Mouse (Mus musculus): ENCODE data around the gene Gm20219. TPM values are rescaled to one million over a fixed set of nuclear protein-coding genes. Genes with fewer than 3 reads are reported as not detected.

Gene Gm20219
- polyA plus RNA-seq, 1 experiment: 7.2 TPM

DNA sequence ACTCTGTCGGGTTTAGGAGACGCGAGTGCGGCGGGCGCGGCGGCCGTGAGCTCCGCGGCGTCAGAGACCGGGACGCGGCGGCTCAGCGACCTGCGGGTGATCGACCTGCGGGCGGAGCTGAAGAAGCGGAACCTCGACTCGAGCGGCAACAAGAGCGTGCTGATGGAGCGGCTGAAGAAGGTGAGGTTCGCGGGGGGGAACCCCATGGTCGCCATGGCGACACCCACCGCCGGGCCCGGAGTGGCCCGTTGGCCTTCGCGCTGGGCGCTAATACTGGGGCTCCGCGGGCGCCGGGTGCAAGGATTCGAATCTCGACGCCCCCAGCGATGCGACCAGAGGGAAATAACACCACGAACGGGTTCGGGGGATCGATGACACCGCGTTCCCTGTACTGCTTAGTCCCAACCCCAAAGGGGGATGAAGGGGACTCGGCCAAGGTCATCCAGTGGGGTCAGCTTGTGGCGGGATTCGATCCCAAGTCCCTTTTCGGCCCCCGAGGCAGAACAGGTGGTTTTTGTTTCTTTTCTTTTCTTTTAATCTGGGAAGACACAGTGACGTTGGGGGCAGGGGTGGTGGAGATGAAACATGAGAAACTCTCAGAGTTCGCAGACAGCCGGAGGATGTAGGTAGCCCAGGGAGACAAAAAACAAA is 31.1 kb upstream of the Gm20219 start:
- H3K27me3 ChIP-seq (ENCODE audit: control insufficient read depth, insufficient read depth, low read length): no peaks in the 10 kb centered on the region
- H3K27ac ChIP-seq (ENCODE audit: insufficient read depth, low read length): peak overlapping the region; percentile 27
- DNase-seq: no peak
- peaks cover 47% of the 10 kb centered on the region for H3K4me1 ChIP-seq (ENCODE audit: control insufficient read depth, insufficient read depth, low read length)
- H3K4me3 ChIP-seq (replicated peaks; ENCODE audit: insufficient read depth, low read depth, low read length): peak overlapping the region; percentile 82
- TF ChIP-seq CTCF (IDR thresholded peaks at IDR 0.05; ENCODE audit: borderline replicate concordance, insufficient read depth, low read depth, low read length) (no peak), POLR2A (IDR thresholded peaks at IDR 0.05; ENCODE audit: borderline replicate concordance, insufficient read depth, low read length) (no peak)
- WGBS: under 1% methylated on average over 61 of the region's 61 CpGs

DNA sequence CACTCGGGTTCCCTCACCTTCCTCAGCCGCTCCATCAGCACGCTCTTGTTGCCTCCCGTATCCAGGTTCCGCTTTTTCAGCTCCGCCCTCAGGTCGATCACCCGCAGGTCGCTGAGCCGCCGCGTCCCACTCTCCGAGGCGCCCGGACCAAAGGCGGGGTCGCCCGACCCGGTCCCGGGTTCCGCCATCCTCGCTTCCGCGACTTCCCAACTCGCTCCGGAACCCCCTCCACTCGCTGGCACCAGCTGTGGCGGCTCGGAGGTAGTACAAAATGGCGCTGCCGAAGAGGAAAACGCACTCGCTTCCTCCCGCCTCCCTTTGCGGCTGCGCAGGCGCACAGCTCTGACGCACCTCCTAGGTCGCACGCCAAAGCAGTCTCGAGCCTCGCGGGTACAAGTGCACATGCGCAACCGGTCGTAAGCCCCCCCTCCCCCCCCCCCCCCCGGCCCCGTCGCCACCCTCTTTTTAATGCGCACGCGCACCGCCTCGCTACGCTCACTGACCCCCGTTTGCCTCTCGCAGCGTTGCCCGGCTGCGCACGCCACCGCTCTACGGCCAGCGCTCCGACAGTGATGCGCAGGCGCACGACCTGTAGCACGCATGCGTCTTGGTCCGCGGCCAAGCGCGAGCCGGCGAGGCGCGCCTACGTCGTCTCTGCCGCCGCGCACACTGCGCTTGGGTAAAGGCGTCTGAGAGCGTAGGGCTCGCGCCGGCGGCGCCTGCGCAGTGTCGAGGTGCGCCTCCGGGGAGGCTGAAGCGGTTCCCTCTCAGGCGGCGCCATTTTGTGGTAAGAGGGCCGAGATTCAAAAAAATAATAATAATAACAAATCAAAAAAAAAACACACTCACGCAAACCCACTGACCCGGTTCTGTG is 30.3 kb upstream of the Gm20219 start, which contains the start of the genes Safb2 and Safb:
TSS of gene Safb2 (minus strand) at position 329 of the 874 bp plus-strand sequence.
TSS of gene Safb (plus strand) at position 569 of the 874 bp plus-strand sequence.
- Histone ChIP-seq H3K4me3 (replicated peaks; ENCODE audit: insufficient read depth, low read depth, low read length) (peak within 1 kb of the TSS; percentile 82), H3K4me1 (ENCODE audit: control insufficient read depth, insufficient read depth, low read length) (peaks cover 40% of the 10 kb centered on the region), H3K27me3 (ENCODE audit: control insufficient read depth, insufficient read depth, low read length) (no peaks in the 10 kb centered on the region), H3K27ac (ENCODE audit: insufficient read depth, low read length) (peak within 1 kb of the TSS; percentile 68)
- WGBS: under 1% methylated on average over 101 of the region's 101 CpGs
- DNase-seq: peak; percentile 99 to 100
- TF ChIP-seq CTCF (IDR thresholded peaks at IDR 0.05; ENCODE audit: borderline replicate concordance, insufficient read depth, low read depth, low read length) (no peak), POLR2A (IDR thresholded peaks at IDR 0.05; ENCODE audit: borderline replicate concordance, insufficient read depth, low read length) (peak; percentile 82; the same call in 1 of the 2 replicates)

DNA sequence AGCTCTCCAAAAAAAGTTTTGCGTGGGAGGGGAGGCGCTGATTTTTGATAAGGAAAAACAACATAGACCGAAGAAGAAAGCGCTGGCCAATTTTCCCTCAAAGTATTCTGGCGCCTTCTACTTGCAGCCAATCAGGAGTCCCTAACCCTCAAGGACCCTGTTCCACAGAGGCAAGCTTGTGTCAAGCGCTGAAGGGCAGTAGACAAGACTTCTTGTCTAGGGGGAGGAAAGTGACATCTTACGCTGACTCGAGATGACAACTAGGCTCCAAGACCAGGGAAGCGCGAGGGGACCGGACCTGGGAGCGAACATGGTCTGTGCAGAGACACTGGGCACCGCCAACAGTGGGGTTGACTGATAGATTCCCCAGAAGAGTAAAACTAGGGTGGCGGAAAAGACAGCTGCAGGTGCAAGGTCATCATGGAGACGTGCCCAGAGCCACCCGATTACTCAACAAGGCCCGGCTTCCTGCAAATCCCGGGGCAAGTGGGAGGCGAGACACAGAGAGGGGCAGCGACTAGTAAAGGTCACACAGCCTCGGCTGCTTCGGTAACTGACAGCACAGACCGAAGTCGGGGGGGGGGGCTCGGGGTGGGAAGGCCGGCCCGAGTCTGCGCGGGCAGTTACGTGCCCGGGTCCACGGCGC is 29.5 kb upstream of the Gm20219 start:
- peak in 1 of 2 experiments; percentile 66 for DNase-seq
- H3K4me1 ChIP-seq (ENCODE audit: control insufficient read depth, insufficient read depth, low read length): peaks cover 34% of the 10 kb centered on the region
- peak overlapping the region; percentile 68 for H3K27ac ChIP-seq (ENCODE audit: insufficient read depth, low read length)
- H3K27me3 ChIP-seq (ENCODE audit: control insufficient read depth, insufficient read depth, low read length): no peaks in the 10 kb centered on the region
- H3K4me3 ChIP-seq (replicated peaks; ENCODE audit: insufficient read depth, low read depth, low read length): peak overlapping the region; percentile 76
- WGBS: 2% methylated on average over 33 of the region's 33 CpGs
- no peak for TF ChIP-seq POLR2A (IDR thresholded peaks at IDR 0.05; ENCODE audit: borderline replicate concordance, insufficient read depth, low read length)
- no peak for TF ChIP-seq CTCF (IDR thresholded peaks at IDR 0.05; ENCODE audit: borderline replicate concordance, insufficient read depth, low read depth, low read length)

DNA sequence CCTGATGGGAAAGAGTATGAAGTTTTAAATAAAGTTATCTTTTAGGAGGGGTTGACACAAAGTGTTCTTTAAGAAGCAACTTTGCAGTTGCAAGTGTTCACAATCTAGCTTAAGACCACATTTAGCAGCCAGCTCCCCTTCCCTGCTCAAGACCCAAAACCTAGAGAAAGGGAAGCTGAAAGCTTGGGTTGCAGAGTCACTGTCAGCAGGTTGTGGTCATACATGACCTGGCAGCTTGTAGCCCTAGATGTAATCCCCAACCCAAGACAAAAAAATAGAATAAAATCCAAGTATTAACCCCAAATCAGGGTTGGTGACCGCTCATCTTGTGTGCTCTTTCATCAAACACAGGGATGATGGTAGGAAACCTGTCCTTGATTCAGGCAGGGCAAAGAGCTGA is 28.9 kb upstream of the Gm20219 start:
- no peaks in the 10 kb centered on the region for H3K27me3 ChIP-seq (ENCODE audit: control insufficient read depth, insufficient read depth, low read length)
- peak overlapping the region; percentile 76 for H3K4me3 ChIP-seq (replicated peaks; ENCODE audit: insufficient read depth, low read depth, low read length)
- H3K4me1 ChIP-seq (ENCODE audit: control insufficient read depth, insufficient read depth, low read length): peaks cover 31% of the 10 kb centered on the region
- no peak for DNase-seq
- 71% methylated on average over 1 of the region's 1 CpGs for WGBS
- TF ChIP-seq POLR2A (IDR thresholded peaks at IDR 0.05; ENCODE audit: borderline replicate concordance, insufficient read depth, low read length) (no peak), CTCF (IDR thresholded peaks at IDR 0.05; ENCODE audit: borderline replicate concordance, insufficient read depth, low read depth, low read length) (no peak)
- H3K27ac ChIP-seq (ENCODE audit: insufficient read depth, low read length): no peak overlapping the region

DNA sequence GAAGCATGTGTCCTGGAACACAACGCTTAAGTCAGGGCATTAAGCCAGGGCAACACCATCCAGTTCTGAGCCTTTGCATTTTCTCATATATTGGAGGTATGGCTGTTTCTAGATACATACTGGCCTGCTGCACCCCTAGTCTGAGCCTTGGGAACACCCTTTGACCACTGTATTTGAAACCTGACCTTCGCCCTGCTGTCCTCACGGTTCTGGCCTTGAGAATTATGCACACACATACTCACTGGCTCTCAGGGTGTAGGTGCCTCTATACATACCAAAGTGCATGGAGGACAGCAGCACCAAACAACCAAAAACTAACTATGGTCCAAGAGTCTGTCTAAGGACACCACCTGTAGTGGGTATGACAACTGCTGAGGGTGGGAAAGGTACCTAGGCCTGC is 18.8 kb upstream of the Gm20219 start:
- no peaks in the 10 kb centered on the region for H3K27me3 ChIP-seq (ENCODE audit: control insufficient read depth, insufficient read depth, low read length)
- WGBS: 71% methylated on average over 3 of the region's 3 CpGs
- no peak overlapping the region for H3K4me3 ChIP-seq (replicated peaks; ENCODE audit: insufficient read depth, low read depth, low read length)
- H3K27ac ChIP-seq (ENCODE audit: insufficient read depth, low read length): no peak overlapping the region
- peaks cover 14% of the 10 kb centered on the region for H3K4me1 ChIP-seq (ENCODE audit: control insufficient read depth, insufficient read depth, low read length)
- TF ChIP-seq POLR2A (IDR thresholded peaks at IDR 0.05; ENCODE audit: borderline replicate concordance, insufficient read depth, low read length): no peak
- no peak for TF ChIP-seq CTCF (IDR thresholded peaks at IDR 0.05; ENCODE audit: borderline replicate concordance, insufficient read depth, low read depth, low read length)
- DNase-seq: no peak

DNA sequence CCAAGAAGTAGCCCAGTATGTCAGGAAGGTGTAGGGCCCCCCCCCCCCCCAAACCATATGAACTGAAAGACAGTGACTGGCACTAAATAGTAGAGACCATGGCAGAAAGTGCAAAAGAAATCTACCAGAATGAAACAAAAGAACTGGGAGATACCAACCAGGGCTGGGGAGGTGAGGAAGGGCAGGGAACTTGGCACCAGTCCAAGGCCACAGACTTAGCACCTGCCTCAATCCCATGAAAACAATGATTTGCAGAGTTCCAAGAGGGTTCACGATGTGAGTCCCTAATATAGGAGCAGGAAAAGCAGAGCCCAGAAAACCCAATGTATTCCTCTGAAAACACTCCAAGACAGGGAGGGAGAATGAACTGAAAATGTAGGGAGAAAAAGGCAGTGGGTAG is 18.0 kb upstream of the Gm20219 start:
- DNase-seq: no peak
- TF ChIP-seq CTCF (IDR thresholded peaks at IDR 0.05; ENCODE audit: borderline replicate concordance, insufficient read depth, low read depth, low read length) (no peak), POLR2A (IDR thresholded peaks at IDR 0.05; ENCODE audit: borderline replicate concordance, insufficient read depth, low read length) (no peak)
- Histone ChIP-seq H3K27ac (ENCODE audit: insufficient read depth, low read length) (no peak overlapping the region), H3K4me3 (replicated peaks; ENCODE audit: insufficient read depth, low read depth, low read length) (no peak overlapping the region), H3K27me3 (ENCODE audit: control insufficient read depth, insufficient read depth, low read length) (no peaks in the 10 kb centered on the region), H3K4me1 (ENCODE audit: control insufficient read depth, insufficient read depth, low read length) (peaks cover 14% of the 10 kb centered on the region)
- 6% methylated on average over 1 of the region's 1 CpGs for WGBS

DNA sequence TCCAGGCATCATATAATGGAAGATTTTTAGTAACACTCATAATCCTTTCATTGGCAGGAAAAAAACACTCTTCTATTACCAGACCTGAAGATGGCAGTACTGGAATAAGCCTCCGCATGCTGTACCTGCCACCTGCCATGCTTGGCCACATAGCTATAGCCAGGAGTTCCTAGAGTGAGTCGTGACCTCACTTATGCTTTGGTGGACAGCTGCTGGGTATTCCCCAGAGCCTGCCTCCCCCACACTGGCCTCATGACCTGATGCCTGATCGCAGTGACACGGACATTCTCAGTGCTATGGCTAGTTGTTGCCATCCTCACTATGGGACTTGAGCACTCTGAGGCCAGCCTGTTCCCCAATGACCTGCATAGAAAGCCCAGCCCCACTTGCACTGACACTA is 16.1 kb upstream of the Gm20219 start:
- 22% methylated on average over 4 of the region's 4 CpGs for WGBS
- DNase-seq: no peak
- no peak for TF ChIP-seq POLR2A (IDR thresholded peaks at IDR 0.05; ENCODE audit: borderline replicate concordance, insufficient read depth, low read length)
- 0 out of 2 replicates have a peak, but pooled peaks have one; percentile 27 for TF ChIP-seq CTCF (IDR thresholded peaks at IDR 0.05; ENCODE audit: borderline replicate concordance, insufficient read depth, low read depth, low read length)
- H3K27ac ChIP-seq (ENCODE audit: insufficient read depth, low read length): no peak overlapping the region
- H3K27me3 ChIP-seq (ENCODE audit: control insufficient read depth, insufficient read depth, low read length): no peaks in the 10 kb centered on the region
- no peak overlapping the region for H3K4me3 ChIP-seq (replicated peaks; ENCODE audit: insufficient read depth, low read depth, low read length)
- H3K4me1 ChIP-seq (ENCODE audit: control insufficient read depth, insufficient read depth, low read length): peaks cover 14% of the 10 kb centered on the region
